Mouse (Mus musculus): ENCODE data around the gene Hgfac. TPM values are rescaled to one million over a fixed set of nuclear protein-coding genes. Genes with fewer than 3 reads are reported as not detected.

The Hgfac gene
- total and polyA plus RNA-seq, 3 experiments, result not detected

- TF ChIP-seq PAX5 (IDR thresholded peaks at IDR 0.05; ENCODE audit: low read length) (no peak), KAT2A (IDR thresholded peaks at IDR 0.05; ENCODE audit: insufficient replicate concordance, low read length) (no peak), NELFE (IDR thresholded peaks at IDR 0.05; ENCODE audit: low read depth, low read length) (no peak), SMC3 (IDR thresholded peaks at IDR 0.05; ENCODE audit: low read depth, low read length) (no peak), MEF2A (IDR thresholded peaks at IDR 0.05; ENCODE audit: borderline replicate concordance, low read depth, low read length) (no peak), MAZ (IDR thresholded peaks at IDR 0.05; ENCODE audit: low read depth, low read length) (no peak), USF1 (IDR thresholded peaks at IDR 0.05; ENCODE audit: low read depth, low read length) (no peak), JUN (IDR thresholded peaks at IDR 0.05; ENCODE audit: insufficient read depth, low read depth, low read length) (no peak), RCOR1 (conservative IDR thresholded peaks at IDR 0.05; ENCODE audit: low read depth, low read length) (no peak), ZNF384 (IDR thresholded peaks at IDR 0.05; ENCODE audit: low read depth, low read length) (no peak), TBP (conservative IDR thresholded peaks at IDR 0.05; ENCODE audit: low read depth, low read length) (no peak)
- peaks cover 98% of the 10 kb centered on the region for H3K27me3 ChIP-seq (replicated peaks)
- H3K79me2 ChIP-seq (replicated peaks; ENCODE audit: control insufficient read depth, extremely low read depth, insufficient read depth, poor library complexity, severe bottlenecking), result no peaks in the 10 kb centered on the region
- no peaks in the 10 kb centered on the region; a peak in 1 of 4 replicates for H3K4me1 ChIP-seq (ENCODE audit: control insufficient read depth in 1 of 2, insufficient read depth in 2 of 2)
- no peak overlapping the region for H3K4me3 ChIP-seq (replicated peaks in 1 of 3; ENCODE audit: low read depth in 2 of 3, low read length in 2 of 3, poor library complexity in 1 of 3)
- dilution Hi-C loops (cut with MboI; ENCODE audit: extremely low pct_ligation_motif_present, extremely low pct_unique_long_range_greater_than_20kb, low sequenced_read_pairs) (no loop called here), in situ Hi-C loops (cut with MboI; ENCODE audit: low pct_ligation_motif_present, low pct_unique_long_range_greater_than_20kb, low sequenced_read_pairs) (no loop called here)
- H3K9ac ChIP-seq (ENCODE audit: insufficient read depth, low read depth), result no peak overlapping the region
- H3K27ac ChIP-seq (ENCODE audit: insufficient read depth, low read depth), result no peak overlapping the region
- DNase-seq (ENCODE audit: extremely low read depth), result no peak
- no peak overlapping the region for H3K4me2 ChIP-seq (ENCODE audit: insufficient read depth, low read depth, poor library complexity, severe bottlenecking)
- no peaks in the 10 kb centered on the region for H3K36me3 ChIP-seq (replicated peaks in 1 of 2; ENCODE audit: control insufficient read depth in 1 of 2, insufficient read depth in 1 of 2, low read length in 1 of 2)
- no peaks in the 10 kb centered on the region for H3K9me3 ChIP-seq (replicated peaks; ENCODE audit: low read length)
These were observed 37.8 kb downstream of the Hgfac start for GRCm38 (mm10) chr5:35079101-35079500.

GRCm38 (mm10) chr5:35084913-35085312 lies 43.6 kb downstream of the Hgfac start:
- Histone ChIP-seq H3K27me3 (replicated peaks) (peaks cover 76% of the 10 kb centered on the region), H3K79me2 (replicated peaks; ENCODE audit: control insufficient read depth, extremely low read depth, insufficient read depth, poor library complexity, severe bottlenecking) (no peaks in the 10 kb centered on the region), H3K9me3 (replicated peaks; ENCODE audit: low read length) (no peaks in the 10 kb centered on the region), H3K36me3 (replicated peaks in 1 of 2; ENCODE audit: control insufficient read depth in 1 of 2, insufficient read depth in 1 of 2, low read length in 1 of 2) (peaks cover 0 to 2% of the 10 kb centered on the region in 2 experiments), H3K9ac (ENCODE audit: insufficient read depth, low read depth) (no peak overlapping the region), H3K4me2 (ENCODE audit: insufficient read depth, low read depth, poor library complexity, severe bottlenecking) (no peak overlapping the region), H3K4me1 (ENCODE audit: control insufficient read depth in 1 of 2, insufficient read depth in 2 of 2) (no peaks in the 10 kb centered on the region), H3K27ac (ENCODE audit: insufficient read depth, low read depth) (no peak overlapping the region), H3K4me3 (replicated peaks in 1 of 3; ENCODE audit: low read depth in 2 of 3, low read length in 2 of 3, poor library complexity in 1 of 3) (no peak overlapping the region)
- in situ Hi-C loops (cut with MboI; ENCODE audit: low pct_ligation_motif_present, low pct_unique_long_range_greater_than_20kb, low sequenced_read_pairs), result no loop called here
- no peak for TF ChIP-seq ELF1 (IDR thresholded peaks at IDR 0.05; ENCODE audit: low read depth, low read length)
- no peak for TF ChIP-seq MYC (IDR thresholded peaks at IDR 0.05; ENCODE audit: low read depth, low read length)
- no peak for TF ChIP-seq USF1 (IDR thresholded peaks at IDR 0.05; ENCODE audit: low read depth, low read length)
- no peak for TF ChIP-seq MAFK (IDR thresholded peaks at IDR 0.05; ENCODE audit: insufficient replicate concordance, low read length)
- TF ChIP-seq UBTF (IDR thresholded peaks at IDR 0.05; ENCODE audit: low read depth, low read length), result no peak
- no peak for TF ChIP-seq PAX5 (IDR thresholded peaks at IDR 0.05; ENCODE audit: low read length)
- TF ChIP-seq TCF12 (IDR thresholded peaks at IDR 0.05; ENCODE audit: low read depth, low read length), result no peak
- TF ChIP-seq ZNF384 (IDR thresholded peaks at IDR 0.05; ENCODE audit: low read depth, low read length), result no peak
- no peak for TF ChIP-seq TBP (conservative IDR thresholded peaks at IDR 0.05; ENCODE audit: low read depth, low read length)
- TF ChIP-seq MAZ (IDR thresholded peaks at IDR 0.05; ENCODE audit: low read depth, low read length), result no peak
- TF ChIP-seq CTCF (conservative IDR thresholded peaks at IDR 0.05 in 1 of 2, IDR thresholded peaks at IDR 0.05 in 1 of 2; ENCODE audit: low read depth in 2 of 2, low read length in 2 of 2), result no peak
- no peak for TF ChIP-seq CHD2 (IDR thresholded peaks at IDR 0.05; ENCODE audit: low read length)
- no peak for TF ChIP-seq RAD21 (IDR thresholded peaks at IDR 0.05; ENCODE audit: low read depth, low read length)
- no peak for TF ChIP-seq BHLHE40 (IDR thresholded peaks at IDR 0.05; ENCODE audit: low read depth, low read length)
- TF ChIP-seq MXI1 (IDR thresholded peaks at IDR 0.05; ENCODE audit: low read depth, low read length), result no peak
- no peak for TF ChIP-seq ETS1 (conservative IDR thresholded peaks at IDR 0.05; ENCODE audit: low read depth, low read length)
- TF ChIP-seq POLR2A (IDR thresholded peaks at IDR 0.05; ENCODE audit: low read depth, low read length), result no peak
- TF ChIP-seq POLR2AphosphoS2 (IDR thresholded peaks at IDR 0.05; ENCODE audit: low read depth, low read length), result no peak
- TF ChIP-seq JUN (IDR thresholded peaks at IDR 0.05; ENCODE audit: insufficient read depth, low read depth, low read length), result no peak
- TF ChIP-seq MEF2A (IDR thresholded peaks at IDR 0.05; ENCODE audit: borderline replicate concordance, low read depth, low read length), result no peak
- dilution Hi-C loops (cut with MboI; ENCODE audit: extremely low pct_ligation_motif_present, extremely low pct_unique_long_range_greater_than_20kb, low sequenced_read_pairs), result no loop called here
- no peak for DNase-seq (ENCODE audit: extremely low read depth)

Data from CH12.LX (cell line).